Mouse (Mus musculus) hindbrain, embryonic 11.5 days (tissue): ENCODE measurements around the gene Il22ra2. TPM values are rescaled to one million over a fixed set of nuclear protein-coding genes. Genes with fewer than 3 reads are reported as not detected.

Source experiments
- ATAC-seq: fragments of 200-750 bp; cut with Nextera tagmentation; 2 replicates; pipeline ENCODE4 v1.8.0; 2017; ENCODE audit warnings: mild to moderate bottlenecking, moderate TSS enrichment, moderate library complexity; ENCODE audit not compliant: low FRiP score
- DNase-seq: peaks from one replicate; pipeline ENCODE4 v3.0.0-alpha.2; 2015; ENCODE audit warnings: low spot score
- H3K27ac ChIP-seq: fragments of 300-500 bp; sonication (generic); 2 replicates; pipeline ENCODE4 v1.5.1; 2014; ENCODE audit warnings: mild to moderate bottlenecking, low read depth, low read length
- H3K27me3 ChIP-seq: fragments of 300-500 bp; sonication (generic); 2 replicates; pipeline ENCODE4 v1.6.1; 2014; ENCODE audit warnings: mild to moderate bottlenecking, low read length, moderate library complexity, mixed read lengths; ENCODE audit not compliant: control insufficient read depth, insufficient read depth
- H3K36me3 ChIP-seq: fragments of 300-500 bp; sonication (generic); 2 replicates; pipeline ENCODE4 v1.6.1; 2014; ENCODE audit warnings: mild to moderate bottlenecking, low read length, moderate library complexity, mixed read lengths; ENCODE audit not compliant: control insufficient read depth, insufficient read depth
- H3K4me1 ChIP-seq: fragments of 300-500 bp; sonication (generic); replicated peaks from 2 replicates; pipeline ENCODE4 v1.6.1; 2014; ENCODE audit warnings: low read length, mixed read lengths; ENCODE audit not compliant: control insufficient read depth, insufficient read depth
- H3K4me2 ChIP-seq: fragments of 300-500 bp; sonication (generic); replicated peaks from 2 replicates; pipeline ENCODE4 v1.6.1; 2014; ENCODE audit warnings: mild to moderate bottlenecking, low read depth, low read length
- H3K4me3 ChIP-seq: fragments of 300-500 bp; sonication (generic); 2 replicates; pipeline ENCODE4 v1.5.1; 2014; ENCODE audit warnings: low read depth, low read length
- H3K9ac ChIP-seq: fragments of 300-500 bp; sonication (generic); 2 replicates; pipeline ENCODE4 v1.6.1; 2014; ENCODE audit warnings: low read depth, low read length
- H3K9me3 ChIP-seq: fragments of 300-500 bp; sonication (generic); 2 replicates; pipeline ENCODE4 v1.6.1; 2016; ENCODE audit warnings: low read length; ENCODE audit not compliant: control insufficient read depth
- WGBS: fragments of 180-500 bp; shearing (Covaris S2); extraction: QIAGEN DNeasy Blood & Tissue Kit; methylation state at CpG from one replicate; pipeline ENCODE4 v1.1.7; 2014; 5-methylcytosine and 5-hydroxymethylcytosine counted together
- polyA plus RNA-seq: library from polyadenylated mRNA; unstranded; fragments of >200 nt; fragmentation: Nextera tagmentation; extraction: Ambion mirVana; gene quantifications from 2 replicates; pipeline ENCODE4 v1.2.1, GENCODE M21; 2014

The Il22ra2 gene
- polyA plus RNA-seq, result not detected in 2 replicates

GRCm38 (mm10) chr10:19621408-19622048 lies at the start of gene Il22ra2:
Gene Il22ra2, plus strand, starts transcription at chr10:19621998.
- ATAC-seq, result no peak
- no peaks in the 10 kb centered on the region for H3K4me1 ChIP-seq
- H3K36me3 ChIP-seq, result no peaks in the 10 kb centered on the region
- H3K27ac ChIP-seq, result no peak within 1 kb of the TSS
- H3K9ac ChIP-seq, result no peak within 1 kb of the TSS
- H3K4me3 ChIP-seq, result no peak within 1 kb of the TSS
- no peaks in the 10 kb centered on the region for H3K27me3 ChIP-seq
- H3K4me2 ChIP-seq, result no peak within 1 kb of the TSS
- H3K9me3 ChIP-seq, result no peaks in the 10 kb centered on the region
- no peak for DNase-seq
- WGBS, result 93% methylated on average over 2 of the region's 2 CpGs

GRCm38 (mm10) chr10:19577571-19577970 lies 44.2 kb upstream of the Il22ra2 start:
- no peaks in the 10 kb centered on the region for H3K9me3 ChIP-seq

GRCm38 (mm10) chr10:19578001-19578400 lies 43.8 kb upstream of the Il22ra2 start:
- ATAC-seq (no peak), DNase-seq (no peak)
- Histone ChIP-seq H3K27me3 (no peaks in the 10 kb centered on the region), H3K27ac (no peak overlapping the region), H3K4me3 (no peak overlapping the region), H3K4me1 (no peaks in the 10 kb centered on the region), H3K9me3 (no peaks in the 10 kb centered on the region), H3K9ac (no peak overlapping the region), H3K36me3 (no peaks in the 10 kb centered on the region), H3K4me2 (no peak overlapping the region)
- 87% methylated on average over 6 of the region's 6 CpGs for WGBS

More at GRCm38 (mm10) chr10:19577571-19577970, 44.2 kb upstream of the Il22ra2 start:
- WGBS, result over 99% methylated on average over 3 of the region's 3 CpGs
- DNase-seq, result no peak
- no peak for ATAC-seq
- Histone ChIP-seq H3K36me3 (no peaks in the 10 kb centered on the region), H3K9ac (no peak overlapping the region), H3K4me2 (no peak overlapping the region), H3K4me1 (no peaks in the 10 kb centered on the region), H3K4me3 (no peak overlapping the region), H3K27ac (no peak overlapping the region), H3K27me3 (no peaks in the 10 kb centered on the region)

- Histone ChIP-seq H3K36me3 (no peaks in the 10 kb centered on the region), H3K4me2 (no peak overlapping the region), H3K27me3 (no peaks in the 10 kb centered on the region), H3K27ac (no peak overlapping the region), H3K4me3 (no peak overlapping the region), H3K9ac (no peak overlapping the region), H3K9me3 (no peaks in the 10 kb centered on the region), H3K4me1 (no peaks in the 10 kb centered on the region)
- no peak for DNase-seq
- ATAC-seq, result no peak
- 81% methylated on average over 9 of the region's 9 CpGs for WGBS
These were observed 43.3 kb upstream of the Il22ra2 start for GRCm38 (mm10) chr10:19578409-19578986.

GRCm38 (mm10) chr10:19580660-19581059 lies 41.1 kb upstream of the Il22ra2 start:
- no peak overlapping the region for H3K4me2 ChIP-seq
- H3K9me3 ChIP-seq, result no peaks in the 10 kb centered on the region
- no peaks in the 10 kb centered on the region for H3K27me3 ChIP-seq
- ATAC-seq (no peak), DNase-seq (no peak)
- H3K4me3 ChIP-seq, result no peak overlapping the region
- 64% methylated on average over 3 of the region's 3 CpGs for WGBS
- H3K36me3 ChIP-seq, result no peaks in the 10 kb centered on the region
- H3K9ac ChIP-seq, result no peak overlapping the region
- no peak overlapping the region for H3K27ac ChIP-seq
- H3K4me1 ChIP-seq, result no peaks in the 10 kb centered on the region

GRCm38 (mm10) chr10:19581844-19582582 lies 39.8 kb upstream of the Il22ra2 start:
- no peak overlapping the region for H3K4me3 ChIP-seq
- H3K4me1 ChIP-seq, result no peaks in the 10 kb centered on the region
- H3K9me3 ChIP-seq, result no peaks in the 10 kb centered on the region
- H3K4me2 ChIP-seq, result no peak overlapping the region
- no peak for DNase-seq
- H3K27ac ChIP-seq, result no peak overlapping the region
- ATAC-seq, result no peak
- 84% methylated on average over 9 of the region's 9 CpGs for whole genome bisulfite sequencing
- H3K27me3 ChIP-seq, result no peaks in the 10 kb centered on the region
- H3K36me3 ChIP-seq, result no peaks in the 10 kb centered on the region
- H3K9ac ChIP-seq, result no peak overlapping the region

GRCm38 (mm10) chr10:19582806-19583430 lies 38.9 kb upstream of the Il22ra2 start:
- no peak overlapping the region for H3K9ac ChIP-seq
- H3K9me3 ChIP-seq, result no peaks in the 10 kb centered on the region
- no peaks in the 10 kb centered on the region for H3K4me1 ChIP-seq
- no peak overlapping the region for H3K27ac ChIP-seq
- no peak overlapping the region for H3K4me3 ChIP-seq
- ATAC-seq, result no peak
- no peak overlapping the region for H3K4me2 ChIP-seq
- H3K27me3 ChIP-seq, result no peaks in the 10 kb centered on the region
- no peaks in the 10 kb centered on the region for H3K36me3 ChIP-seq
- 84% methylated on average over 7 of the region's 7 CpGs for WGBS
- DNase-seq, result no peak

- Histone ChIP-seq H3K4me3 (no peak overlapping the region), H3K4me1 (no peaks in the 10 kb centered on the region), H3K4me2 (no peak overlapping the region), H3K36me3 (no peaks in the 10 kb centered on the region), H3K9me3 (no peaks in the 10 kb centered on the region), H3K27ac (no peak overlapping the region), H3K27me3 (no peaks in the 10 kb centered on the region), H3K9ac (no peak overlapping the region)
- 83% methylated on average over 2 of the region's 2 CpGs for WGBS
- ATAC-seq, result no peak
- DNase-seq, result no peak
These were observed 37.7 kb upstream of the Il22ra2 start for GRCm38 (mm10) chr10:19584064-19584463.
